Mouse (Mus musculus) C2C12 (cell line): ENCODE data around the gene Olfr1284.

Experiments
- CTCF ChIP-seq: IDR thresholded peaks from one replicate; pipeline ENCODE4 v1.5.1; 2011; ENCODE audit not compliant: control insufficient read depth, insufficient read depth, insufficient read length
- FOSL1 ChIP-seq: IDR thresholded peaks from one replicate; pipeline ENCODE4 v1.8.0; 2011; ENCODE audit warnings: mild to moderate bottlenecking, low read length; ENCODE audit not compliant: poor library complexity, insufficient read depth, severe bottlenecking

DNA sequence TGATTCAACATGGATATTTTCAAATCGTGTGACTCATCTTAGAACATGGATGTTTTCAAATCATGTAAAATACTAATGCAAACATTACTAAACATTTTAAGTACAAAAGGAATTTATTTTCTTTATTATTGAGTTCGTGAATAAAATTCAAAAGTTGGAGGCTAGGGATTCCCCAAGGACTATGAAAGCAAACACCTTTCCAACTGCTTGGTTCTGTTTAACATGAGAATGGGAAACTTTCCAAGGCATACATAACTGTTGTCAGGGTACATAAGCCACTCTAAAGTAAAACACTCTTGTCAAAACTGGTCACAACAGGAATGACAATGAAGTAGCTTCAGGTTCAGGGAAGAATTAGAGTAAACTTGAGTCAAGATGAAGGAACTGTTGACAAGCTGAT, 49.1 kb upstream of the Olfr1284 start, which contains the start of gene Olfr1281:
- TF ChIP-seq FOSL1 (no peak), CTCF (no peak)
